Mouse (Mus musculus): Measurements from ENCODE around the gene Oxtr. TPM values are rescaled to one million over a fixed set of nuclear protein-coding genes. Genes with fewer than 3 reads are reported as not detected.
A peak's percentile ranks its signal among the peaks of the same experiment; 100 is the strongest.

The Oxtr gene
- 0.63 and 1.4 TPM in 2 replicates for polyA plus RNA-seq (2015; fragmentation: Nextera tagmentation; extraction: Ambion mirVana)

GRCm38 (mm10) chr6:112489910-112490559 lies at the start of gene Oxtr:
Oxtr (minus strand) TSS chr6:112489943.
- WGBS = 7% methylated on average over 24 of the region's 24 CpGs
- H3K27me3 ChIP-seq = peaks cover 70% of the 10 kb centered on the region
- no peaks in the 10 kb centered on the region for H3K9me3 ChIP-seq

GRCm38 (mm10) chr6:112525434-112525833 lies 35.7 kb upstream of the Oxtr start:
- no peaks in the 10 kb centered on the region for H3K36me3 ChIP-seq
- no peaks in the 10 kb centered on the region for H3K9me3 ChIP-seq
- no peak for ATAC-seq (ENCODE audit: low read depth)
- peaks cover 5% of the 10 kb centered on the region for H3K27me3 ChIP-seq
- WGBS = 53% methylated on average over 5 of the region's 5 CpGs
- H3K4me1 ChIP-seq (replicated peaks) = no peaks in the 10 kb centered on the region
- no peak overlapping the region for H3K27ac ChIP-seq (replicated peaks)
- no peak overlapping the region for H3K4me2 ChIP-seq
- H3K9ac ChIP-seq = no peak overlapping the region
- H3K4me3 ChIP-seq = no peak overlapping the region

More at GRCm38 (mm10) chr6:112489910-112490559, at the start of gene Oxtr:
- ATAC-seq (ENCODE audit: low read depth) = peak; percentile 30
- Histone ChIP-seq H3K4me3 (peak within 1 kb of the TSS; percentile 39), H3K9ac (peak within 1 kb of the TSS; percentile 65), H3K27ac (replicated peaks) (no peak within 1 kb of the TSS), H3K4me2 (peak within 1 kb of the TSS; percentile 70), H3K36me3 (no peaks in the 10 kb centered on the region), H3K4me1 (replicated peaks) (peaks cover 28% of the 10 kb centered on the region)

GRCm38 (mm10) chr6:112524459-112524858 lies 34.7 kb upstream of the Oxtr start:
- H3K4me1 ChIP-seq (replicated peaks) = no peaks in the 10 kb centered on the region
- no peak overlapping the region for H3K9ac ChIP-seq
- ATAC-seq (ENCODE audit: low read depth) = no peak
- no peak overlapping the region for H3K4me3 ChIP-seq
- no peak overlapping the region for H3K4me2 ChIP-seq
- peaks cover 14% of the 10 kb centered on the region for H3K27me3 ChIP-seq
- WGBS = 64% methylated on average over 10 of the region's 10 CpGs
- no peaks in the 10 kb centered on the region for H3K9me3 ChIP-seq
- no peaks in the 10 kb centered on the region for H3K36me3 ChIP-seq
- no peak overlapping the region for H3K27ac ChIP-seq (replicated peaks)

GRCm38 (mm10) chr6:112517991-112518390 lies 28.2 kb upstream of the Oxtr start:
- H3K27me3 ChIP-seq = peaks cover 57% of the 10 kb centered on the region
- 78% methylated on average over 3 of the region's 3 CpGs for WGBS
- ATAC-seq (ENCODE audit: low read depth) = no peak
- H3K9ac ChIP-seq = no peak overlapping the region
- H3K27ac ChIP-seq (replicated peaks) = no peak overlapping the region
- H3K4me1 ChIP-seq (replicated peaks) = peaks cover 8% of the 10 kb centered on the region
- no peaks in the 10 kb centered on the region for H3K36me3 ChIP-seq
- no peak overlapping the region for H3K4me2 ChIP-seq
- no peak overlapping the region for H3K4me3 ChIP-seq
- H3K9me3 ChIP-seq = no peaks in the 10 kb centered on the region

GRCm38 (mm10) chr6:112517572-112517971 lies 27.8 kb upstream of the Oxtr start:
- no peak for ATAC-seq (ENCODE audit: low read depth)
- no peak overlapping the region for H3K27ac ChIP-seq (replicated peaks)
- H3K9me3 ChIP-seq = no peaks in the 10 kb centered on the region
- 84% methylated on average over 3 of the region's 3 CpGs for WGBS
- H3K9ac ChIP-seq = no peak overlapping the region
- no peak overlapping the region for H3K4me3 ChIP-seq
- no peak overlapping the region for H3K4me2 ChIP-seq
- H3K36me3 ChIP-seq = no peaks in the 10 kb centered on the region
- peaks cover 8% of the 10 kb centered on the region for H3K4me1 ChIP-seq (replicated peaks)
- H3K27me3 ChIP-seq = peaks cover 61% of the 10 kb centered on the region

GRCm38 (mm10) chr6:112516496-112516895 lies 26.8 kb upstream of the Oxtr start:
- H3K9ac ChIP-seq = no peak overlapping the region
- H3K4me3 ChIP-seq = no peak overlapping the region
- H3K4me2 ChIP-seq = no peak overlapping the region
- H3K9me3 ChIP-seq = no peaks in the 10 kb centered on the region
- H3K27ac ChIP-seq (replicated peaks) = no peak overlapping the region
- H3K27me3 ChIP-seq = peaks cover 61% of the 10 kb centered on the region
- no peaks in the 10 kb centered on the region for H3K36me3 ChIP-seq
- H3K4me1 ChIP-seq (replicated peaks) = peaks cover 8% of the 10 kb centered on the region
- WGBS = 4% methylated on average over 1 of the region's 1 CpGs
- ATAC-seq (ENCODE audit: low read depth) = peak; percentile 40; the same call in 1 of the 2 replicates

GRCm38 (mm10) chr6:112514591-112514990 lies 24.8 kb upstream of the Oxtr start:
- H3K4me2 ChIP-seq = no peak overlapping the region
- 94% methylated on average over 6 of the region's 6 CpGs for WGBS
- no peaks in the 10 kb centered on the region for H3K36me3 ChIP-seq
- H3K4me3 ChIP-seq = no peak overlapping the region
- no peak overlapping the region for H3K27ac ChIP-seq (replicated peaks)
- no peaks in the 10 kb centered on the region for H3K9me3 ChIP-seq
- H3K27me3 ChIP-seq = peaks cover 57% of the 10 kb centered on the region
- peaks cover 20% of the 10 kb centered on the region for H3K4me1 ChIP-seq (replicated peaks)
- no peak for ATAC-seq (ENCODE audit: low read depth)
- no peak overlapping the region for H3K9ac ChIP-seq

- H3K9me3 ChIP-seq = no peaks in the 10 kb centered on the region
- no peak overlapping the region for H3K4me2 ChIP-seq
- no peak overlapping the region for H3K27ac ChIP-seq (replicated peaks)
- 0 out of 2 replicates have a peak, but pooled peaks have one; percentile 32 for ATAC-seq (ENCODE audit: low read depth)
- no peak overlapping the region for H3K9ac ChIP-seq
- WGBS = 11% methylated on average over 4 of the region's 4 CpGs
- no peaks in the 10 kb centered on the region for H3K36me3 ChIP-seq
- H3K4me3 ChIP-seq = no peak overlapping the region
- peaks cover 14% of the 10 kb centered on the region; the same call in 1 of the 2 replicates for H3K4me1 ChIP-seq (replicated peaks)
- H3K27me3 ChIP-seq = peaks cover 44% of the 10 kb centered on the region
Measured at GRCm38 (mm10) chr6:112510346-112510745, 20.6 kb upstream of the Oxtr start.

GRCm38 (mm10) chr6:112509590-112510131 lies 19.9 kb upstream of the Oxtr start:
- Histone ChIP-seq H3K36me3 (no peaks in the 10 kb centered on the region), H3K4me1 (replicated peaks) (peaks cover 14% of the 10 kb centered on the region; the same call in 1 of the 2 replicates), H3K4me3 (no peak overlapping the region), H3K27me3 (peaks cover 38% of the 10 kb centered on the region), H3K4me2 (no peak overlapping the region), H3K9ac (no peak overlapping the region), H3K9me3 (no peaks in the 10 kb centered on the region), H3K27ac (replicated peaks) (no peak overlapping the region)
- 0 out of 2 replicates have a peak, but pooled peaks have one; percentile 23 for ATAC-seq (ENCODE audit: low read depth)
- 51% methylated on average over 2 of the region's 2 CpGs for WGBS

- WGBS = 79% methylated on average over 2 of the region's 2 CpGs
Measured at GRCm38 (mm10) chr6:112507617-112508016, 17.9 kb upstream of the Oxtr start.

GRCm38 (mm10) chr6:112501156-112501555 lies 11.4 kb upstream of the Oxtr start:
- Histone ChIP-seq H3K9me3 (no peaks in the 10 kb centered on the region), H3K27ac (replicated peaks) (no peak overlapping the region), H3K4me2 (no peak overlapping the region), H3K4me1 (replicated peaks) (no peaks in the 10 kb centered on the region), H3K27me3 (no peaks in the 10 kb centered on the region), H3K9ac (no peak overlapping the region), H3K4me3 (no peak overlapping the region), H3K36me3 (no peaks in the 10 kb centered on the region)
- no peak for ATAC-seq (ENCODE audit: low read depth)
- 80% methylated on average over 2 of the region's 2 CpGs for WGBS

More at GRCm38 (mm10) chr6:112507617-112508016, 17.9 kb upstream of the Oxtr start:
- H3K9me3 ChIP-seq = no peaks in the 10 kb centered on the region
- no peak overlapping the region for H3K9ac ChIP-seq
- H3K4me1 ChIP-seq (replicated peaks) = peaks cover 14% of the 10 kb centered on the region; the same call in 1 of the 2 replicates
- no peak overlapping the region for H3K4me3 ChIP-seq
- no peak overlapping the region for H3K27ac ChIP-seq (replicated peaks)
- no peak overlapping the region for H3K4me2 ChIP-seq
- H3K36me3 ChIP-seq = no peaks in the 10 kb centered on the region
- peaks cover 19% of the 10 kb centered on the region for H3K27me3 ChIP-seq
- no peak for ATAC-seq (ENCODE audit: low read depth)

- H3K9me3 ChIP-seq = no peaks in the 10 kb centered on the region
Measured at GRCm38 (mm10) chr6:112499456-112499855, 9.7 kb upstream of the Oxtr start.

More at GRCm38 (mm10) chr6:112499456-112499855, 9.7 kb upstream of the Oxtr start:
- no peak overlapping the region for H3K27ac ChIP-seq (replicated peaks)
- H3K27me3 ChIP-seq = no peaks in the 10 kb centered on the region
- no peaks in the 10 kb centered on the region for H3K36me3 ChIP-seq
- H3K9ac ChIP-seq = no peak overlapping the region
- WGBS = 91% methylated on average over 2 of the region's 2 CpGs
- no peak overlapping the region for H3K4me3 ChIP-seq
- ATAC-seq (ENCODE audit: low read depth) = no peak
- no peak overlapping the region for H3K4me2 ChIP-seq
- H3K4me1 ChIP-seq (replicated peaks) = peaks cover 5% of the 10 kb centered on the region; the same call in 1 of the 2 replicates
